Mouse (Mus musculus) fibroblast of lung, adult 2 months (primary cell): Measurements from ENCODE around the gene B230217C12Rik.

Source experiments
- DNase-seq: peaks from one replicate; pipeline ENCODE4 v3.0.0-alpha.2; 2011; ENCODE audit warnings: low read depth

The B230217C12Rik gene

DNA sequence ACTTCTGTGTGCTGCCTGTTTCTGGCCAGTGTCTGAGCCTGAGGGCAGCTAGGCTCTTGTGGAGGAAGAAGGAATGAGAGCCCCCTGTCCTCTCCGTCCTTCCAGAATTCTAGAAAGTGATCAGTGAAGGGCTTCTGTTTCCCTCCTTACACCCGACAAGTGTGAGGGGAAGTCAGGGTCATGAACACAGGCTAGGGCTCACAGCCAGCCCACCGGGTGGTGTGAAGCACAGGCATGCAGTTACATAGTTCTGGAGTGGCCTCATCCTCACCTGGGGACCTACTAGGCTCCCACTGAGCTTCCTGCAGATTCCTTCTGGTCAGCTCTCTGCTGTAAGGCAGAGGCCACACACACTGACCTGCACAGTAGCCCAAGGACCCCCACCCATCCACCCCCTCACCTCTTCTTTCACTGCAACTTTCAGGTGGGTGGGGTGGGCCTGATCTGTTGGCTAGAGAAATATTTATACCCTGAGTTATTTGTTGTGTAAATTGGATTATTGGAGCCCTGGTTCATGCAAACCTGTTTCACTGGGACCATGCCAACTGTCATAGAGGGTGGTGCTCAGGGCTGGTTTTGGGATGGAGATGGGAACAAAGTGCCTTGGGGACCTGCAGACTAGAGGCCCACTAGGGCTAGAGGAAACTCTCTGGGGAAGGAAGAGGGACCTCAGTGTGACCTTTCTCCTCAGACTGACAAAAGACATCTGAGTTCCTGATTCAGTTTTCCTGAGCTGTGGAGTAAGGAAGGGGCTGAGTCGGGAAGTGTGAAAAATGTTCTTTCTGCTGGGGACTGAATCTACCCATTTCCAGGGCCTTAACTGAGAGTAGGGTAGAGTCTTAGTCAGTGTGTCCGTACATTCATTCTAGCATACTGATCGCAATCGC lies 31.1 kb upstream of the B230217C12Rik start:
- DNase-seq: no peak

DNA sequence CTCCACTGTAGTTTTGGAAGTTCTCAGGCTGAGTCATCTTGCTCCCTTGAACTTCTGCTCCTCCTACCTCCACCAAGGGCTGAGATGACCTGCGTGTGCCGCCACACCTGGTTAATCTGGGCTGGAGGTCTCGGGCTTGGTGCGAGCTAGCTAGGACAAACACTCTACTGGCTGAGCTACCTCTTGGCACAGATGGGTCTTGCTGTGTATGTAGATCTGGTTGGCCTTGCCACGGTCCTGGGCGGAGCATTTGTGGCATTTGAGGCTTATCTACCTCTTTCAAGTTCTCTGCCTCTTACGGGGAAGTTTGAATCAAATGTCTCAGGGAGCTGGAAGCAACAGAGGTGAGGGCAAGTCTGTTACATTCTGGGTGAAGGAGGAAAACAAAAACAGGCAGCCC lies 30.2 kb upstream of the B230217C12Rik start:
- DNase-seq: no peak

DNA sequence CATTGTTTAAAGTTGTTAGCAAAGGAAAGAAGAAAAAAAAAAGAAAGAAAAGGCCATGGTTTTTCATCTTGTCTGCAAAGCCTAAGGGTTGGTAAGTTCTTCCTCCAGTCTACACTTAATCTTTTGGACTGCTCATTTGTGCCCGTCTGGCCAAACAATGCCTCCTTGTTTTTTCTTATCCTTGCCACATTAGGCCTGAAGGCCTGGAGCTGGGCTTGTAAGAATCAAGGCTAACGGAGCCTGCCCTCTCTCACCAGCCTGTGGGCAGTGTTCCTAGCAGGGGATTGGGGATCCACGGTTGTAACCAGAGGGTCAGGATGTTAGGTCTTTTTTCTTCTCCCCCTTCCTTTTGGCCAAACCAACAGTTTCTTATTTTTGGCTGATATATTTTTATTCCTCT lies 29.6 kb upstream of the B230217C12Rik start:
- DNase-seq: no peak

DNA sequence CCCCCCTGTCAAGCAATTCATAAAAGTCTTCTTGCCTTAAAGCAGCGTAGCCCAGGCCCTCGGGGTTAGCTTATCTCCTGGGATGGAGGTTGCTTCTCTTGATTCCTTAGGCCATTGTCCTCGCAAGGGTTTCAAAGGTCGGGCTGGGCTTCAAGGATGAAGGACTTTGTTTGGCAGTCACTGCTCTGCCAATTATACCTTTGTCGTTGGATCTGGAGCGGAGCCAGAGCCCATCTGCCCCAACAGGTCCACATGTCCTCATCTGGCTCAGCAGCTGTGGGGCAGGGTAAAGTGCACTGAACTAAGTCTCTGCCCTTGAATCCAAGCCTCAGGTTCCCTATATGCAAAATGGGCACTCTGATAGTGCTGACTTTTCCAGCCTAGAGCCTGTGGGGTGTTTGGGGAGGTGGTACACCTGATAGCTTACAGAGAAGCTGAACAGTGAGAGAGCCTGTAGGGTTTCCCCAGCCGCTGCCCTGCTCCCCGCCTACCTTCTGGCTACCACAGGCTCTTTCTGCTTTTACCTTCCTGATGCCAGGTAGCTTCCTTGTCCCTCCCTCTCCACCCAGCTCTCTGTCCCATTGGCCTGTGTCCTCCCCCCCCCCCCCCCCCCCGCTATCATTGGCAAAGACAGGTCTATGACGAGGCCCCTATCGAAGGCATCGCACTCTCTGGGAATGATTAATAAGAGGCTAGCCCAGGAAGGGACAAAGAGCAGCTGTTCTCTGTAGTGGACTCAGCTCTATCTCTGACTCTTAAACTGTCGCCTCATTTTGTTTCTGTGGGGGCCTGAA lies 28.8 kb upstream of the B230217C12Rik start:
- no peak for DNase-seq

DNA sequence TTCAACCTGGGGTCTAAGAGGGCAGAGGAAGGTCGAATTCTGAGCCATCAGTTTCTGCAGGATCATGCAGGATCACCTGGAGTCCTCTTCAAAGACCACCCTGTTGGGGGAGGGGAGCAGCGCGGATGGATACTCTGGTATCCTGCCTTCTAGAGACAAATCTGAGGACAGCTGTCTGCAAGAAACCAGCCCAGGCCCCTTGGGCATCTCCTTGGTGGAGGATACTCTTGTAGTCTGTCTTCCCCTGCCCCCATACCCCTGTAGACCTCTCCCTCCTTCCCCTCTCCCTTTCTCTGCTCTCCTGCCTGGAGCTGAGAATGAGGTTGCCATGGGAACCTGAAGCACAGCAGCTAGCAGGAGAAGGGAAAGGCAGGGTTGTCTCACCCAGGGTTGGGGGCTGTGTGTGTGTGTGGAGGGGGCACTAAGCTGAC lies 28.1 kb upstream of the B230217C12Rik start:
- DNase-seq: no peak

DNA sequence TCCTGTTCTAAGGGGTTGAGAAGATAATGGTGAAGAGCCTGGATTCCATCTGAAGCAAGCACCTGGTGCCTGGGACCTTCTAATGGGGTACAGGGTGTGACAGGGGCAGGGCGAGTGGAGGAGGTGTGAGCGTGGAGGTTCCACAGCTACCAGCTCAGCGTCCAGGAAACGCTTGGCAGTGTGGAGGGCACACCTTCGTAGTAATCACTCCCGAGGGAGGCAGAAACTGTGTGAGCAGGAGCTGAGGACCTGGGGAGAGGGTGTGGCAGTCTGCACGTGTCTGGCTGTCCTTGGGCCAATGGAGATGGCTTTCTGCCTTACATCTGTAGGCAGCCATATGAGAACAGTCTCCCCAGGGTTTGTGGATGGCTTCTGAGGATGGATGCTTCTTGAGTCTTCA lies 27.5 kb upstream of the B230217C12Rik start:
- no peak for DNase-seq

GRCm38 (mm10) chr11:97813746-97814515 lies 26.6 kb upstream of the B230217C12Rik start:
- no peak for DNase-seq

DNA sequence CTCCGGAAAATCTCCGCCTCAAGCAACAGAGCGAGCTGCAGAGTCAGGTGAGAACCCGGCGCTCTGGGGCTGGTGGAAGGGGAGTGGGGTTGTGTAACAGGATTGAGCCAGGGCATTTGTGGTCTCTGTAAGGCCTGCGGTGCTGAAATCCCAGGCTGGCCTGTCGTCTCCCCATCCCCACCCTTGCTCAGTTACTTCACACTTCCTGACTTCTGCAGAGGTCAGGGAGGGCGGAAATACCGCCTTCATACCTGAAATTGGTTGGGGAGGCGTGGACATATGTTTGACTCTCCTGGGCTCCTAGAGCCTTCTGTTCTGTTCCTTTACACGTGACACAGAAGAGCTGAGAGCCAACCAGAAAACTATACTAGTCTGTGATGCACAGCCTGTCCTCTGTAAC lies 24.8 kb upstream of the B230217C12Rik start:
- DNase-seq: no peak

GRCm38 (mm10) chr11:97816176-97816575 lies 24.4 kb upstream of the B230217C12Rik start:
- no peak for DNase-seq

- DNase-seq: no peak
These were observed 23.7 kb upstream of the B230217C12Rik start for GRCm38 (mm10) chr11:97816916-97817315.

DNA sequence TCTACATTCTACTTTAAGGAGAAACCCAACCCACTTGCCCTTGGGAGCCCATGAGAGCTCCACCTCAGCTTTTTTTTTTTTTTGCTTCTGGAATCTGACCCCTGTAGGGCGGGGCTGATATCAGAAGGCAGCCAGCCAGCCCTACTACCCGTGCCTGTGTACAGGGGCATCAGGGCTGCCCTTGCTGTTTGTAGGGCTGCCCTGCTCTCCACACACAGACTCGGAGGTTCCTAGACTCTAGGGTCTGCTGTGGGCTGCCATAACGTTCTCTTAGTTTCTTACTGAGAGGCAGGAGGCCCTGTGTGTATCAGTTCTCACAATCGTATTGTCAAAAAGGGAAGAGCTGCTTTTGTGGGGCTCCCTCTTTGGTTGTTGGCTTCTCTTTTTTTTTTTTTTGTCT lies 23.2 kb upstream of the B230217C12Rik start:
- no peak for DNase-seq

DNA sequence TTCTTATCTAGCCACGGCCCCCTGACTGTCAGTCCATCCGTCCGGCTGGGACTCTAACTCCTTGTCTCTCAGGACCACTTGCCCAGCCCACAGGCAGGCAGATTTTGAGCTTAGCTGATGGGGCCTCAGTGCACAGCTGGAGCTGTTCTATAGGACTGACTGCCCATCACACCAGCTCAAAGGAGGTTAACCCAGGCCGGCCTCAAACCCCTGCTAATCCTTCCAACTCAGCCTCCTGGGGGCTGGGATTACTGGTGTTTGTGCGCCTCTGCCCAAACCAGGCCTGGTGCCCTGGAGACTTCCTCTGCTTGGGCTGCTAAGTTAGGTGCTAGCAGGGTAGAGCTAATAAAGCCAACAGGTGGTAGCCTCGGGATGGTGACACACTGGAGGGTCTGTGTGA lies 22.6 kb upstream of the B230217C12Rik start:
- DNase-seq: no peak

GRCm38 (mm10) chr11:97818571-97818970 lies 22.0 kb upstream of the B230217C12Rik start:
- DNase-seq: no peak

DNA sequence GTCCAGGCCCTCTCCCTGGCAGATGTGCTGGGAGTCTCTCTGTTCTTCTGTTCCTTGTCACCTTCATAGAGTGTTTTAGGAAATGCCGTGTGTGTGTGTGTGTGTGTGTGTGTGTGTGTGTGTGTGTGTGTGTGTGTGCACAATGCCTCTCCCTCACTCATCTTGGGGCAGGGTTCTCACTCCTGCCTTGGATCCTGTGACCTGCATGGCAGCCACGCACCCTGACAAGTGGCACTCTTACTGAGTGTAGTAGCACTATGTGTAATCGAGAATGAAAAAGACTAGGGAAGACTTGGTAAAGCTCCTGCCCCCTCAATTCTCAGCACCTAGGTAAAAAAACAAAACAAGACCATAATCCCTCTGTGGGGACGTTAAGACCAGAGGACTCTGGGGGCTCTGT lies 21.5 kb upstream of the B230217C12Rik start:
- no peak for DNase-seq

- no peak for DNase-seq
These were observed 20.7 kb upstream of the B230217C12Rik start for GRCm38 (mm10) chr11:97819923-97820322.

DNA sequence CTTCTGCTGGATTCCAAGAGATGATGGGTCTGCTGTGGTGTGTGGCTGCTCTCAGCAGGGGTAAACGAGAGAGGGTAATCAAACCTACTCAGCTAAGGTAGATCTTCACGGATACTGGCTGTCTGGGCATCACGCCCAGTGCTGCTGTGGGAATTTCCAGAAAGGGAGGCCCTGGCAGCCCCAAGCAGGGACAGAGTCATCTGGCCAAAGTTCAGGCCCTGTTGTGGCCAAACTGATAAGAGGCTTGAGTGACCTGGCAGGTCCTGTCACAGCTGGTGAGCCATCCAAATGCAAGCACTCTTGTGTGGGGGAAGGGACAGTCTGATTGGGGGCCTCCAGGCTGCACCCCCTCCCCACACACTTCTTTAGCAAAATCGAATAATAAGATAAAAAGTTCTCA lies 19.7 kb upstream of the B230217C12Rik start:
- DNase-seq: no peak

- DNase-seq: no peak
These were observed 19.0 kb upstream of the B230217C12Rik start for GRCm38 (mm10) chr11:97821401-97822064.

GRCm38 (mm10) chr11:97822840-97823603 lies 17.6 kb upstream of the B230217C12Rik start:
- DNase-seq: no peak

- no peak for DNase-seq
These were observed 16.4 kb upstream of the B230217C12Rik start for GRCm38 (mm10) chr11:97824168-97824567.

DNA sequence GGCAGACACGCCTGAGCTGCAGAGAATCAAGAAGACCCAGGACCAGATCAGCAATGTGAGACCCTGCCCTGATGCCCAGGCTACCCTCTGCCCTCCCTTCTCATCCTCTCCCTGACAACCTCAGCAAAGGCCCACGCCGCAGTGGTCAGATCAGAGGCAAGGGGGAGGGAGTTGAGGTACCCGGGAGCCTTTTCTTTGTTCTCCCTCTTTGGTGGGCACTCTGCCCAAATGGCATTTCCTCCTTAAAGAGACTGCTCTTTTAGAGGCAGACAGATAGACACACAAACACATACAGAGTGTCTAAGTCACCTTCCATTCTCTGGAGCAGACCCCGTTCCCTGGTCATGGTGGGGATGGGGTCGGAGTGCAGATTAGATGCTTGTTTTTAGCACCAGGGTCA lies 15.7 kb upstream of the B230217C12Rik start:
- no peak for DNase-seq

DNA sequence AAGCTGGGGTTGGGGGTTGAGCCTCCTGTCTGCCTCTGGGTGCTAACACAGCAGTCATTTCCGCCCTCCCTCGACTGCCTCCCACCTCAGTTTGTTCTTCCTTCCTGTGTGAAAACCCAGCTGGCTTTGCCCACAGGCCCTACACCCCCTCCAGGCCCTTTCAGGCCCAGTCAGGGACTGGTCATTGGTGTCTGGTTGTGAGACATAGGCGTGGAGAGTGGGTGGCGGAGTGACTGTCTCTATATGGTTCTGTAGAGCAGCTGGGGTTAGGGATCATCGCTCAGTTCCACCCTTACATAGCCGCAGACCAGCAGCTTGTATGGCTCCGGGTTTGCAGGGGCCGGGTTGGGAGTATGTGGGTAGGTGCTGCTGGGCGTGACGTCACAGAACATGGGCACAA lies 15.3 kb upstream of the B230217C12Rik start:
- DNase-seq: no peak
